Mouse (Mus musculus): ENCODE results near the gene Avil. TPM values are rescaled to one million over a fixed set of nuclear protein-coding genes. Genes with fewer than 3 reads are reported as not detected.

The Avil gene
- total RNA-seq, 2 experiments from 2014 or later = 1.8 to 2.0 TPM

Small RNA genes lying within 50 kb of the gene (microRNA-seq; reads per million reads assigned to microRNA genes)
- 43.8 to 945 reads per million in 2 experiments for gene Mir26a-2
- 0 to 1.5 reads per million in 2 experiments for gene Mir546

Other genes with a start within 250 kb of the Avil start
- 1 to 10 TPM; 1.3 to 1.7 TPM for gene Atp23, start 99.4 kb upstream of the Avil start, total RNA-seq (2021)
- 100 to 1,000 TPM in 1 of 2 experiments, 10 to 100 TPM in 1; 83.2 to 103 TPM for gene Ctdsp2, start 22.0 kb upstream of the Avil start, total RNA-seq (2021)
- gene Tsfm, start 30.1 kb downstream of the Avil start, total RNA-seq (2021) = 10 to 100 TPM; 20.5 to 21.7 TPM
- 10 to 100 TPM in 1 of 2 experiments, 1 to 10 TPM in 1; 8.2 to 10.0 TPM for gene Mettl1, start 40.7 kb downstream of the Avil start, total RNA-seq (2021)
- gene Eef1akmt3, start 40.8 kb downstream of the Avil start, total RNA-seq (2021) = under 1 TPM in 1 of 2 experiments, not detected in 1; 0.10 TPM
- under 1 TPM; 0.10 to 0.15 TPM for gene Cyp27b1, start 47.5 kb downstream of the Avil start, total RNA-seq (2021)
- gene March9, start 59.5 kb downstream of the Avil start, total RNA-seq (2021) = under 1 TPM; 0.64 to 0.66 TPM
- gene Cdk4, start 62.8 kb downstream of the Avil start, total RNA-seq (2021) = 10 to 100 TPM; 29.7 to 38.9 TPM
- gene Tspan31, start 69.6 kb downstream of the Avil start, total RNA-seq (2021) = 10 to 100 TPM; 22.1 to 25.0 TPM
- gene Agap2, start 74.6 kb downstream of the Avil start, total RNA-seq (2021) = 1 to 10 TPM; 2.1 to 2.9 TPM
- gene Os9, start 120.4 kb downstream of the Avil start, total RNA-seq (2021) = 10 to 100 TPM; 10.7 to 11.4 TPM
- gene B4galnt1, start 164.5 kb downstream of the Avil start, total RNA-seq (2021) = 1 to 10 TPM in 1 of 2 experiments, under 1 TPM in 1; 0.69 to 1.0 TPM
- 1 to 10 TPM; 4.8 to 5.1 TPM for gene Slc26a10, start 179.9 kb downstream of the Avil start, total RNA-seq (2021)
- 1 to 10 TPM; 8.3 to 9.4 TPM for gene Arhgef25, start 189.4 kb downstream of the Avil start, total RNA-seq (2021)
- 10 to 100 TPM; 21.2 to 24.6 TPM for gene Dtx3, start 195.0 kb downstream of the Avil start, total RNA-seq (2021)
- 1 to 10 TPM; 5.6 to 6.1 TPM for gene Pip4k2c, start 210.9 kb downstream of the Avil start, total RNA-seq (2021)

All from gastrocnemius, postnatal 36 days (tissue).